Mouse (Mus musculus) liver, postnatal 0 days (tissue): ENCODE measurements around the gene Igf2bp3.

Source experiments
- CTCF ChIP-seq: sonication (generic); IDR thresholded peaks from 2 replicates; pipeline ENCODE4 v1.5.1; 2016; ENCODE audit warnings: antibody characterized with exemption, low read depth
- EP300 ChIP-seq: IDR thresholded peaks from 2 replicates; pipeline ENCODE4 v1.6.1; 2016; ENCODE audit warnings: antibody characterized with exemption, low read depth, mild to moderate bottlenecking

DNA sequence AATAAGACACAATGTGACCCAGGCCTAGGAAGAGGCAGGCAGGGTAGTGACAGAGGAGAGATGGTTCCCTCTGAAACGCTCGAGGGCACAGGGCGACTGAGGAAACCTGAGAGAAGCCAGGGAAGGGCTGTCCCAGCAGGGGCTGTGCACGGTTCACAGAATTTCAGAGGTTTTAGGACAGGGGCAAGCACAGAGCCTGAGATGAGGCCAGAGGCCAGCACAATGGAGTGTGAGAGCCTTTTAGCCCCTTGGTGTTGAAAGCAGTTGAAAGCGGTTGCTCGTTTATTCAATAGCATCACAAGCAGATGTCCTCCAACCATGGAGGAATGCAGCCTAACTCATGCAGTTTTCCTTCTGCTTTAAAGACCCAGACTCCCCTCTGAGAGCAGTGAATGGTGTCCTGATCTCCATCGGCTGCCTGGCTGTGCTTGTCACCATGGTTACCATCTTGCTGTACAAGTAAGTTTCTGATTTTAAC lies 159.5 kb downstream of the Igf2bp3 start:
- TF ChIP-seq CTCF: no peak
- no peak for TF ChIP-seq EP300
